Mouse (Mus musculus) kidney, adult 18-20 months (tissue): Measurements from ENCODE around the gene Kif11.
A peak's percentile ranks its signal among the peaks of the same experiment; 100 is the strongest.

Experiments
- DNase-seq: peaks from one replicate; pipeline ENCODE4 v3.0.0; 2021

The Kif11 gene

DNA sequence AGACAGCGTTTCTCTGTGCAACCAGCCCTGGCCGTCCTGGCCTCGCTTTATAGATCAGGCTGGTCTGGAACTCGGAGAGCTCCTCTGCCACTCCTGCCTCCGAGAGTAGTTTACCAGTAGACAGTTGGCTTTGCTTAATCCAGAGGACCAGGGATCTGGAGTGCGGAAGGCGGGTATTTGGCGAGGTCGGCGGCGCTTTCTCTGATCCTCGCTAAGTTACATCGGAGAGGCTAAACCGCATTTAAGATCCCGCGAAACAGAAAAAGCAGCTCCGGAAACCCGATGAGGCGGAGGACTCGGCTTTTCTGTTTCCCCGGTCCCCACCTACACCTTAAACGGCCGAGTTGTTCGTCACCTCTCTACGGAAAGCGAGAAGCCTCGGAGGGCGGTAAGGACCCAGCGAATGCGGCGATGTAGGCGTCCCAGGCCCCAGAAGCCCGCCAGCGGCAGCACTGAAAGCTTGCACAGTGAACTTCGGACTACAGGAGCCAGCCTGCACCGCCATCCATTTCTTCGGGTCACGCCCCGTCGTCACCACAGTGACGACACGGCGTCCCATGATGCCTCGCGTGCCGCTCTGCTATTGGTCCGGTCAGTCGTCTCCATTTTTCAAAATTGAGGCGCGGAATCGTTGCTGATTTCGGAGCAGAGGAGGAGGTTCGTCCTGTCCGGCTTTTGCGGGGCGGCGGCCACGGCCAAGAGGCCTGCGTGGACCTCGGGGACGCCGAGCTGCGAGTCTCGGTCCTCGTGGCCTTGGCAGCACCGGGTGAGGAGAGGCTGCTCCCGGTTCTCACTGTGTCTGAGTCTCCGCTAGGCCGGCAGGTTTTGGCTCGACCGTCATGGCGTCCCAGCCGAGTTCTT lies at the start of gene Kif11:
Kif11 (plus strand) TSS at position 649 of the 861 bp plus-strand sequence.
- DNase-seq = peak; percentile 97

DNA sequence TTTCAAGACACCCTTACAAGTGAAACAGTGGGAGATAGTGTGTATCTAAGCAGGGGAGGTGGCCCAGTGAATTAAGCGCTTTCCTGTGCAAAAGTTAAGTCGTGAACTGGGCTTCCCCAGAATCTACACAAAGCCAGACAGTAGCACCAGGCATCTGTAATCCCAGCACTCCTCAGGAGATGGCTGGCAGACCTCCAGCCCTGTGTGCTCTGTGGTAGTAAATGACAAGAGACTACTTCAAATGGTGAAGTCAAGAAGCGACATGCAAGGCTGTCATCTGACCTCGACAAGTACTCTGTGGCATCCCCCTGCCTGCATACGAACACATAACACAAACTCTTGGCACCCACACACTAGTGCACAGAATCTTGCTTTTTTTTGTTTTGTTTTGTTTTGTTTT lies 49.0 kb upstream of the Kif11 start:
- DNase-seq = no peak

DNA sequence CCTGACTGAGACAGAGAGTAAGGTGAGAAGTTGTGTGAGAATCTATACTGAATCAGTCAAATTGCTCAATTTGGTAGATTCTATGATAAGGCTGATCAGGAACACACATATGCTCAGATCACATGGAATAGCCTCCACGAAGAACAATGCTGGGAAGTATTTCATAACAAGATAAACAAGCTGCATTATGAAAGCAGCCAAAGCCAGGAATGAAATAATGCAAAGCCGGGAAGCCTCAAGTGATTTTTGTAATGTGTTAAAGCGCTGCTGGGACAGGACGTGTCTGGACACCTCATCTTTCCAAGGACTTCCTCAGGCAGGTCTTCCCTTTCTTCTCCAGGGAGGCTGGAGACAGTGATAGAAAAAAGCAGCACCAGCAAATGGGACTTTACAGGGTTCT lies 43.5 kb upstream of the Kif11 start:
- DNase-seq = no peak

DNA sequence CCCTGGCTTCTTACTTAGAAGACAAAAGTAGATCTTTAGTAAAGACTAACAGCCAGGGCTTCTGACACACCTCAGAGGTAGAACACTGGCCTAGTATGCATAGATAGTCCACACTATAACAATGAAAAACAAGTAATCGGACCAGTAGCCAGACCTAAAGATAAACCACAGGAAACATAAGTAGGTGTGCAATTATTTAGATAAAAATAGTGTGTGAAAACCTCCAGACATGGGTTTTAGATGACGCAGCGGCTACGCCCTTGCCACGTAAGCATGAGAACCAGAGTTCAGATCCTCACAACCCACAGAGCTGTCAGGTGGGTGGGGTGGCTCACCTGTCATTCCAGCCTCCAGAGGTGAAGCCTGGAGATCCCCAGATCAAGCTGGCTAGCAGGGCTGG lies 42.8 kb upstream of the Kif11 start:
- no peak for DNase-seq

DNA sequence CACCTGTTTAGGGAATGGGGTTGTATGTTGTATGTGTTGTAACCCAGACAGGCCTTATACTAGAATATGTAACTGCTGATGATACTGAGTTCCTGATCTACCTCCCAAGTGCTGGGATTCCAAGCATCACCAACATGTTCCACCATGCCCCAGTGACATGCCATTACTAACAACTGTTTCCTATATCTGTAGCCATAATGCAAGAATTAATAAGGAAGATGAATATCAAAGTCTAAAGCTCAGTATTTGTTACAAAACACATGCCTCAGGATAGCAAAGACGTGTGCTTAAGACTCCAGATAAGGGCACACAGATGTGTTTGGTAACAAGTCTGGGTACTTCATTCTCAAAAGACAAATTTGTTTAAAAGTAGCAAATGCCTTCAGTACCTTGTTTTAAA lies 40.8 kb upstream of the Kif11 start:
- no peak for DNase-seq

DNA sequence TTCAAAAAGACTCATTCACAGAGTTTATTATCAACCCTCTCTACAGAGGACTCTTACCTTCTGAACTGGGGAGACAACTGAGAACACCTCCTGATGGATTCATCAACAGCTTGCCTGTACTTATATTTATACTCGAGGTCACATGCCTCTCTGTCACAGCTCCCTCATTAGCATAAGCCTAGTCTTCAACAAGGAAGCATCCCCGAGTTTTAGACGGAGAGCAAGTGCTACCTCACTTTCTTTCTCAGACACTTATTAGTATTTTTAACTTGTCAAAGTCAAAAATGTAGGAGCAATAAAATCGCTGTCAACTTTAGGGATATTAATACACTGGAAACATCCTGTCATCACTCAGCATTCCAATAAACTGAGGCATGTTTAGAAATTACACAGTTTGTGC lies 38.5 kb upstream of the Kif11 start, which contains the start of gene Ide:
Ide (minus strand) TSS at position 101 of the 400 bp plus-strand sequence.
- no peak for DNase-seq

DNA sequence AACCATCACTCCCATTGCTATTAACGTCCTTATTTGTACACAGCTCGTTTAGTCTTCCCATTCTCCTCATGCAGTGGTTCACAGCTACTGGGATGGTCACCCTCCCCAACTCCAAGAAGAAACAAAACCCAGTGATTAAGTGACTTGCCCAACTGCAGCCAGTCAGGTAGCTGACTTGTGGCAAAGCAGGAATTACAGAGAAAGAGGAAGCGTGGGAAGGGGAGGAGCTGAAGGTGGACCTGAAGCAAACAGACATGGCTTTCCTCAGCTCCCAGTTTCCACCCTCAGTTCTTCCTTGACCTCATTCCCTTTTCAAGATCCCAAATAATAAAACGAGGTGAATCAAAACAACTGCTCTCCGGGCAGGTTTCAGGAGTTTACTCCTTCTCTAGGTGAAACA lies 35.7 kb upstream of the Kif11 start:
- no peak for DNase-seq

DNA sequence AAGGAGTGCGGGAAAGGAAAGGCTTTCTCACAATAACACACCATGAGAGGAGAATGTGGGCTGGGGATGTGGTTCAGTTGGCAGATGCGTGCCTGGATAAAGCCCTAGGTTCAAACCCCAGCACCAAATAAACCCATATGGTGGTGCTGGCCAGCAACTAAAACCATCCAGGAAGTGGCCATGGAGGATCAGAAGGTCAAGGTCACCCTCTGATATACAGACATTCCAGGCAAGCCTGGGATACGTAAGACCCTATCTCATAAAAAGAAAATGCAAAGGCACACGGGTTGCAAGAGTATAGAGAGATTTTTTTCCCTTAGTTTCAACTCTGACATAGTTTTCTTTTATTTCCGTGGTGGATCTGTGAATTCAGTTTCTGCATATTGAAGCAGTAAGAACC lies 35.3 kb upstream of the Kif11 start:
- DNase-seq = no peak

DNA sequence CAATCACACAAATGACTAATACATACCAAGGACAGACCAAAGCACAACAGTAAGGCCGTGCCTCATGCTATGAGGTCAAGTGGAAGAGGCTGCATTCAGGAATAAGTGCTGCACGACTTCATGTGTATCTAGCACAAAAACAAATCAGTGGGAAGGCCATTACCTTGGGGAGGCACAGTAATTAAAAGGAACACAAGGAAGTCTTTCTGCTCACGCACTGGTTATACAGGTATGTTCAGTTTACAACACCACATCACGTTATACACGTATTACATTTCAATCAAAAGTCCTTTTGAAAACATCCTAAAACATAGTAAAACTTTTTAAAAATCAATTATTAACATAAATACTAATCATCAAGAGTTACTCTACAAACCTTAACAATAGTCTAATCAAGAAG lies 32.3 kb upstream of the Kif11 start:
- DNase-seq = no peak

DNA sequence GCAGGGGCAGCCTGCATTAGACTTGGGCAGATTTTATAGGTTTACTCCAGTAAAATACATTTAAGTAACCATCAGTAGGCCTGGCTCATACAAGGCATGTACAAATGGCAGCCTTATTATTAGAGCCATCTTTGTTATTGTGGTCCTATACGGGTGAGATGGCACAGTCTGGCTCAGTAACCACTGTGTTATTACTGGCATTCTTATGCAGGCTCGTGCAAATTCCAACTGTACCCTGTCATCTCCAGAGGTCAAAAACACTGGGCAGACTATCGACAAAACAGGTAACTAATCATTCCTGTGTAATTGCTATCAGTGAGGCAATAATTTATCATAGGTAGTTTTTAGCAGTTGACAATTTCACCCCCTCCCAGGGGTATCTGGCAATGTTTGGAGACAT lies 29.9 kb upstream of the Kif11 start:
- DNase-seq = no peak

DNA sequence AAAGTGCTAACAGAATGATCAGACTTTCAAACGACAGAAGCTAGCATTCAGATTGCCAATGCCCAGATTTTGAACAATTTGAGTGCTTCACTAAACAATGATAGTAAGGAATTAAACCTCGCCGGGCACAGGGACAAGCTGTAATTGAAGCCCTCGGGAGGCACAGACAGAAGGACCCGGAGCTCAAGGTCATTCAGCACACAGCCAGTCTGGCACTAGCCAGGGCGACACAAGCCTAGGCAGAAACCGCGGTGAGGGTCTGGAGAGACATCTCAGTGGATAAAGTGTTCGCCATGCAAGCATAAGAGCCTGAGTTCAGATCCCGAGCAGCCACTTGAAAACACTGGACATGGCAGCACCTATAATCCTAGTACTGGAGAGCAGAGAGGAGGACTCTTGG lies 27.9 kb upstream of the Kif11 start:
- DNase-seq = no peak

DNA sequence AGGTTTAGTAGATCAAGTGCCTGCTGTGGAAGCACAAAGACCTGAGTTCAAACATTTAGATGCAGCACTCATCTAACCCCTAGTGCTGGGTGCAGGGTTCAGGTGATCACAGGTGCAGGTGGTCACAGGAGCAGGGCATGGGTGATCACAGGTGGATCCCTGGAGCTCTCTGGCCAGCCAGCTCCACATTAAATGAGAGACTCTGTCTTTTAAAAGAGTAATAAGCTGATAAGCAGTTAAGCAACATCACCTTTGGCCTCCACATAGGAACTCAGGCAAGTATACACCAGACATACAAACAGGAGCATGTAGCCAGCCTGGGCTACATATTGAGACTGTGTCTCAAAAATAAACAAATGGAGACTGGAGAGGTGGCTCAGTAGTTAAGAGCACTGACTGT lies 27.3 kb upstream of the Kif11 start:
- no peak for DNase-seq

DNA sequence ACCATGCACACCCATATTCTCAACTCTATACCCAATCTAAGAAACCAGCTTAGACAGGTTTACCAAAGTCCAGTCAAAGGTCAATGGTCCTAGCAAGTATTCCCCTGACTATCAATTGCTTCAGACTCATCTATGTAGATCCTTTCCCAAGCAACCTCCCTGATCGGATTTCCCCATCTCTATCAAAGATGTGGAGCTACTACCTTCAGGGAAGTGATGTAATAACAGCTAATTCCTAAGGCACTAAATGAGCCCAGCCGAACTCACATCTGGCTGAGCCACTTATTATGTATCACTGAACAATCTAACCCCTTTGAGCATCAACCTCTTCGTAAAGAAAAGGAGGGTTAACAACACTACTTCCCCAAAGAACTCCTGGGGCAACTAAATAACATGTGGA lies 23.4 kb upstream of the Kif11 start:
- no peak for DNase-seq

DNA sequence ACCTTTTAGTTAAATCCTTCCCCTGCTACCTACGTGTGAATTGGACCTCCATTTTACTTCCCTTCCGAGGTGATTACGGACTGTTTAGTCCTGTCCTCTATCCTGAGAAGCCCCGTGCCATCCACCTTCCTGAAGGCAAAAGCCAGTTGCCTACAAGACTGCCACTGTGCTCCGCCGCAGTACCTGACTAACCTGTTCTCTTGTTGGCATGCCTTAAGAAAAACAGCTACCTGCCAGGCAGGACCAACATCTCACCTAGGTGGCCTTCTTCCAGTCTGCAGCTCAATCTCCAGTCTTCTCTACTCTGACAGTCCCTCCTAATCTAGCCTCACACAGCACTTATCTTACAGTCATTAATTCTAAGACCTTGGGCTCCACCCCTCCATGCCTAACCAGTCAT lies 22.9 kb upstream of the Kif11 start:
- DNase-seq = no peak

DNA sequence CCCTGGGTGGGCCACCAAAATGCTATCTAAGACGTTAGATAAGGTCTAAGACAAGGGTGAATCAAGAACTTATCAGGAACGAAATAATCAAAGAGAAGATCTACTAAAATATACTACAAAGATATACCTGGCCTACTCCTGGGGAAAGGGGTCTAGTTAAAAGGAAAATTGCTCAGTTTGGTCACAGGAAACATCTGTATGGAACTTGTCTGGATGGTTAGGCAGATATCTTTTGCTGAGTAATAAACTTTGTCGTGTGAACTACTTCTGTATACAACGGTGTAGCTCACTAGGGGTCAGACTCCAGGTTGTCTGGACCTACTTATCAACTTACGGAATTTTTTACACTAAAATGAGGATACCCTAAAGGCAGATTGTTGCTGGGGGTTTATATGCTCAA lies 16.2 kb upstream of the Kif11 start:
- DNase-seq = no peak

DNA sequence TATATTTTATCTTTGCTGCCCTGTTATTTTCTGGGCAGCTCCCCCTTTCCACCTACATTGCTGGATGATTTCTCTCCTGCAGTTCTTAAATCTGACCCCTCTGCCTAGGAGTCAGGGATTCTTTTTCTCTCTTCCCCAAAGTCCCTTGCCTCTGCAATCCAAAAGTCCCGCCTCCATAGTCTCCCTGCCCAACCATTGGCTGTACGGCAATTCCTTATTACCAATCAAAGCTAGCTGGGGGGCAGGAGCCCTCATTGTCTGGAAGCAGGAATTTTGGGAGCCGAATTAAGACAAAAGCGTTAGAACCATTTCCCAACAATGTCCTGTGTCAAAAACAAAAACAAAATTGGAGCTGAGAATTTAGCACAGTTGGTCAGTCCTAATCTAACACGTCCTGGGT lies 13.7 kb upstream of the Kif11 start:
- no peak for DNase-seq

DNA sequence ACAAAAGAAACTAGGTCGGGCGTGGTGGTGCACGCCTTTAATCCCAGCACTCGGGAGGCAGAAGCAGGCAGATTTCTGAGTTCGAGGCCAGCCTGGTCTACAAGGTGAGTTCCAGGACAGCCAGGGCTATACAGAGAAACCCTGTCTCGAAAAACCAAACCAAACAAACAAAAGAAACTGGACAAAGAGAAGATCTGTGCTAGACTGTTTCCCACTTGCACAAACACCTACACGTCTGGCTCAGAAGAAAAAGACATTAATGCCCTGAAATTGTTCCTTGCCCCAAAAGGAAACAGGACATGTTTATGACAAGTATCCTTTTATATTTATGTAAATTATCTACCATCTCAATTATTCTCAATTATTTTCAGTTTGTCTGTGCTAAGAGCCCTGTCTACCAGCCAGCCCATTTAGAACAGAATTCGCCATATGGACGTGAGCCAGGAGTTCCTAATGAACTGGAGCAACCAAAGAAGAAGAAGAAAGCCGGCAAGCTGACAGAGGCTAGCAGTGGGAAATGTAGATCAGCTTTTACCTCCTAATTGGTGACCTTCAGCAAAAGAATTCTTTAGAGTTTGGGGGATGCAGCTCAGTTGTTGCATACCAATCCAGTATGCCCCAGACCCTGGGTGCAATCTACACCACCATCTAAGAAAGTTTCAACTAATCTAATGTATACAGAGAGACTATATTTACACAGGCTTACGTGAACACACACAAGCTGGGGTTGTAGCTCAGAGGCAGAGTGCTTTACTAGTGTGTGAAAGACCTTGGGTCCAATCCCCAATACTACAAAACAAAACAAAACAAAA lies 12.9 kb upstream of the Kif11 start:
- no peak for DNase-seq

DNA sequence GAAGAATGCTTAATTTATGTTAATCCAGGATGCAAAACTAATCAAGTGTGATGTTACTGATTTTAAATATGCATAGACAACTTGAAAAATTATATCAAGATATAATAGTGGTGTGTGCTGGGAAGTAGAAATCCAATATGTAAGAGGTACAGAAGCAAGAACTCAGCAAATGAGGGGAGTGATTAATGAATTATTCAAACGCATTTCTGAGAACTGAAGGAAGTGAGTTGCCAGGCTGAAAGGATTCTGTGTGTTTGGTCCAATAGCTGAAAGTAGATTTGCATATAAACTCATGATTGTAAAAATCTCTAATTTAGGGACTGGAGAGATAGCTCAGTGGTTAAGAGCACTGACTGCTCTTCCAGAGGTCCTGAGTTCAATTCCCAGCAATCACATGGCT lies 7.2 kb upstream of the Kif11 start:
- DNase-seq = no peak

DNA sequence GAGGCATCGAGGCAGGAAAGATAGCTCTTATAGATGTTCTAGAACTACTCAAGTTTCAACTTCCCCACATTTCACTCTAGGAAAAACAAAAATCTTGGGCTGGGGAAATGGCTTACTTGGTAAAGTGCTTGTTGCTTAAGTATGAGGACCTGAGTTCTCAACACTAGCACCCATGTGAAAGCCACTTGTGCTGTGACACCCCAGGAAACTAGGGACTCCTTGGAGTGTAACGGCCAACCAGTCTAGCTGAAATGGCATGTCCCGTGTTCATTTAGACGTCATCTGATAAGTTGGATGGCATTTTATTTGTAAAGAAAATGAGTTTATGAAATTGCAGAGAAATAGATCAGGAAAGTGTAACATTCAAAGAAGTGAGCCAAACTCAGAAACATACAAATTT lies 6.3 kb upstream of the Kif11 start:
- DNase-seq = no peak

DNA sequence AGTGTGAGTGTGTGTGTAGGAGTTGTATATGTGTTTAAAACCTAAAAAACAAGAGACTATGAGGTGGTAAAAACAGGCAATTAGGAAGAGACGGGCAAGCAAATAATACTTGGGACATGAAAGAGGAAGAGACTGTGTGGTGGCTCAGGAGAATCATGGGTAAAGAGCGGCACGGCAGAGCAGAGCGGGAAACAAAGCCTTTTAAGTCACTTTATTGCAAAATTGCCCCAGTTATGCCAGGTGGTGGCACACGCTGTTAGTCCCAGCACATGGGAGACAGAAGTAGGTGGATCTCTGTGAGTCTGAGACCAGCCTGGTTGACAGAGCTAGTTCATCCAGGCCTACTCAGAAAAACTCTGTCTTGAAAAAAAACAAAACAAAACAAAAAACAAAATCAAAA lies 5.8 kb upstream of the Kif11 start:
- no peak for DNase-seq

DNA sequence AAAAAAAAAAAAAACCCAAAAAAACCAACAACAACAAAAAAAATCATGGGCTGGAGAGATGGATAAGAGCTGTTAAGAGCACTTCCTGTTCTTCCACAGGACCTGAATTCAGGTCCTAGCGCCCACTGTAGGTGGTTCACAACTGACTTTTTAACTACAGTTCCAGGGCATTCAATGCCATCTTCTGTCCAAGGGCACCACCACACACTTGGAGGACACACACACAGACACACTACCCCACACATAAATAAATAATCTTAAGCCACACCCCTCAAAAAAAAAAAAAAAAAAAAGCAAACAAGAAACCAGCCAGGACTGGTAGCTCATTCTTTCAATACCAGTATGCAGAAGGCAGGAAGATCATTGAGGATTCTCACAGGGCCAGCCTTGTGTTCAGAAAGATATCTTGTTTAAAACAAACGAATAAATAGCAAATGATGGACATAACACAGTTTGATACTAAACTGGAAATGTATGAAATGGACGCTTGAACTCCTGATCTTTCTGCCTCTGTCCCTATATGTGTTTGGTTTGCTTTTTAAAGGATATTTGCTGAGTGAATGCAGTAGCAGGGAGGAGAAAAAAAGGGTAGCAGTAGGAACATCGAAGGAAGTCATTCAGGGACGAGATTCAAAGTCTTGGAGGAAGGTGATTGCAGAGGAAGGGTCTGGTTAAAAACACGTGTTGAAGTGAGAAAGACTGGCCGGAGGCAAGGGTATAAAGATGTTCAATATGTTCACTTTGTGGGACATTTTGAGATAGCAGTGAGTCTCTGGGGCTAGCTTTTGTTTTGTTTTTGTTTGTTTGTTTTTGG lies 1.1 kb upstream of the Kif11 start:
- no peak for DNase-seq

DNA sequence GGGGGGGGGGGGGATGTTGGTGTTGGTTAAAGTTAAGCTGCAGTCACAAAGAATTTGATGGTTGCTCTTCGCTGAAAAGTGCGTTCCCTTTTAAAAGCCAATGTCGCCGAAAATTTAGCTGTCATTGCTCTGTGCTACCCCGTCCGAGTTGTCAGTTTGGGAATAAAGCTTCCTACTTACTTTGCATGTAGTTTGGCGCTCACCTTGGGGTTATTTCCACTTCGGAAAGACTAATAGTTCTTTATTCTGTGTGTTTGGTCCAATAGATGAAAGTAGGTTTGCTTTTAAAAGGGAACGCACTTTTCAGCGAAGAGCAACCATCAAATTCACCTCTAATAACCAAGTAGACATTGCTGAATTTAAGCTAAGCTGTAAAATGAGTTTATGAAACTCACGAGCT lies 638 bp downstream of the Kif11 start:
- DNase-seq = no peak

DNA sequence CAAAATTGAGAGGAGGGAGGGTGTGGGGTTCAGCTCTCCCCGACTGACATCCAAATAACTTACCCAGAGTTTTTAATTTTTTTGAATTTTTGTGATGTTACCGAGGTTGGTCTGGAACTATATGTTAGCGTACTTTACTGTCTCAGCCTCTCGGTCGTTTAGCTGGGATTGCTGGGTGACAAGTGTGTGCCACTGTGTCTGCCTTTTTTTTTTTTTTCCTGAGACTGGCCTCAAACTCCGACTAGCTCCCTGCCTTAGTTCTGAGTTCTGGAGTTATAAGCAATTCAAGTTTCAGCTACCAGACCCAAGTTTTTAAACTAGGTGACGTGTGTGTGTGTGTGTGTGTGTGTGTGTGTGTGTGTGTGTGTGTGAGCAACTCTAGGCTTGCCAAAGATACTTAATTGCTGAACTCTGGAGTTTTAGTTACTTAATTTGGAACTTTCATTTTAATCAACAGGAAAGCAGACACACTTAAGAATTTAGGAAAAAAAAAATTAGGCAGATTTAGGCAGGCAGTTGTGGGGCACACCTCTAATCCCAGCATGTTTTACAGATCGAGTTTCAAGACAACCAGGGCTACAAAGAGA lies 1.3 kb downstream of the Kif11 start:
- no peak for DNase-seq
